Mouse (Mus musculus) forebrain, embryonic 12.5 days (tissue): Measurements from ENCODE around the gene Cars. TPM values are rescaled to one million over a fixed set of nuclear protein-coding genes. Genes with fewer than 3 reads are reported as not detected.

Experiments
- ATAC-seq: fragments of 200-750 bp; cut with Nextera tagmentation; 2 replicates; pipeline ENCODE4 v1.8.0; 2017; ENCODE audit warnings: moderate TSS enrichment; ENCODE audit not compliant: low FRiP score
- H3K27ac ChIP-seq: fragments of 300-500 bp; sonication (generic); 2 replicates; pipeline ENCODE4 v1.5.1; 2016; ENCODE audit warnings: mild to moderate bottlenecking
- H3K27me3 ChIP-seq: fragments of 300-500 bp; sonication (generic); 2 replicates; pipeline ENCODE4 v1.6.1; 2016; ENCODE audit warnings: mild to moderate bottlenecking
- H3K36me3 ChIP-seq: fragments of 300-500 bp; sonication (generic); replicated peaks from 2 replicates; pipeline ENCODE4 v1.6.1; 2016; ENCODE audit warnings: mild to moderate bottlenecking
- H3K4me1 ChIP-seq: fragments of 300-500 bp; sonication (generic); 2 replicates; pipeline ENCODE4 v1.6.1; 2016
- H3K4me2 ChIP-seq: fragments of 300-500 bp; sonication (generic); 2 replicates; pipeline ENCODE4 v1.6.1; 2016; ENCODE audit warnings: mild to moderate bottlenecking, moderate library complexity
- H3K4me3 ChIP-seq: fragments of 300-500 bp; sonication (generic); replicated peaks from 2 replicates; pipeline ENCODE4 v1.5.1; 2016; ENCODE audit warnings: mild to moderate bottlenecking
- H3K9ac ChIP-seq: fragments of 300-500 bp; sonication (generic); 2 replicates; pipeline ENCODE4 v1.6.1; 2016; ENCODE audit warnings: mild to moderate bottlenecking
- H3K9me3 ChIP-seq: fragments of 300-500 bp; sonication (generic); 2 replicates; pipeline ENCODE4 v1.6.1; 2016
- whole genome bisulfite sequencing: fragments of 180-500 bp; shearing (Covaris S2); methylation state at CpG from one replicate; pipeline ENCODE4 v1.1.7; 2016; 5-methylcytosine and 5-hydroxymethylcytosine counted together
- polyA plus RNA-seq: library from polyadenylated mRNA; unstranded; fragments of >200 nt; fragmentation: Nextera tagmentation; extraction: Ambion mirVana; gene quantifications from 2 replicates; pipeline ENCODE4 v1.2.1, GENCODE M21; 2016

The Cars gene
- polyA plus RNA-seq, 1 experiment from 2014 or later = 74.3 TPM

GRCm38 (mm10) chr7:143614404-143615135, 14.7 kb upstream of the Cars start:
- ATAC-seq = no peak
- Histone ChIP-seq H3K27ac (no peak overlapping the region), H3K9ac (no peak overlapping the region), H3K4me3 (no peak overlapping the region), H3K4me1 (no peaks in the 10 kb centered on the region), H3K9me3 (no peaks in the 10 kb centered on the region), H3K36me3 (no peaks in the 10 kb centered on the region), H3K27me3 (no peaks in the 10 kb centered on the region), H3K4me2 (no peak overlapping the region)
- 77% methylated on average over 9 of the region's 9 CpGs for WGBS

DNA sequence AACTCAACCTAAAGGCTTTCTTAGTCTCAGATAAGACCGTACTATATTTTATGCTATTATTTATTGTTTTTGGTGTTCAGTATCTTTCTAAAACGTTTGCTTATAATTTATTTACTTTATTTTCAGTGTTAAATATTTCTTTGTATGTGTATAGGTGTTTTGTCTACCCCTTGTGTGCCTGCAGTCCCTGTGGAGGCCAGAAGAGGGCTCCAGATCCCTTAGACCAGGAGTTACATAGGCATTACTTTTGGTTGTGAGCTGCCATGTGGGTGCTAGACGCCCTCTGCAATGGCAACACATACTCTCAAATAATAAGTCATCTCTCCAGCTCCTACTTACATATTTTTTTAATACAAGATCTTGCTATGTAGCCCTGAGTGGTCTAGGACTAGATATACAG, 12.3 kb upstream of the Cars start:
- no peak for ATAC-seq
- H3K4me1 ChIP-seq = no peaks in the 10 kb centered on the region
- H3K27ac ChIP-seq = no peak overlapping the region
- H3K9me3 ChIP-seq = no peaks in the 10 kb centered on the region
- no peak overlapping the region for H3K9ac ChIP-seq
- H3K36me3 ChIP-seq = no peaks in the 10 kb centered on the region
- 65% methylated on average over 3 of the region's 3 CpGs for WGBS
- H3K4me3 ChIP-seq = no peak overlapping the region
- H3K4me2 ChIP-seq = no peak overlapping the region
- no peaks in the 10 kb centered on the region for H3K27me3 ChIP-seq

- 93% methylated on average over 3 of the region's 3 CpGs for WGBS
- Histone ChIP-seq H3K4me3 (no peak overlapping the region), H3K4me1 (peaks cover 4% of the 10 kb centered on the region), H3K36me3 (no peaks in the 10 kb centered on the region), H3K9me3 (no peaks in the 10 kb centered on the region), H3K27me3 (no peaks in the 10 kb centered on the region), H3K9ac (no peak overlapping the region), H3K27ac (no peak overlapping the region), H3K4me2 (no peak overlapping the region)
- ATAC-seq = no peak
Measured at GRCm38 (mm10) chr7:143605321-143605720, 5.4 kb upstream of the Cars start.

GRCm38 (mm10) chr7:143604889-143605288, 5.0 kb upstream of the Cars start:
- no peak for ATAC-seq
- WGBS = 75% methylated on average over 2 of the region's 2 CpGs
- H3K36me3 ChIP-seq = no peaks in the 10 kb centered on the region
- H3K4me1 ChIP-seq = peaks cover 4% of the 10 kb centered on the region
- no peaks in the 10 kb centered on the region for H3K27me3 ChIP-seq
- no peak overlapping the region for H3K4me2 ChIP-seq
- no peaks in the 10 kb centered on the region for H3K9me3 ChIP-seq
- H3K9ac ChIP-seq = no peak overlapping the region
- no peak overlapping the region for H3K27ac ChIP-seq
- no peak overlapping the region for H3K4me3 ChIP-seq

GRCm38 (mm10) chr7:143601705-143602104, 1.8 kb upstream of the Cars start:
- no peak overlapping the region for H3K4me2 ChIP-seq
- no peaks in the 10 kb centered on the region for H3K36me3 ChIP-seq
- 76% methylated on average over 2 of the region's 2 CpGs for WGBS
- no peak overlapping the region for H3K9ac ChIP-seq
- no peaks in the 10 kb centered on the region for H3K9me3 ChIP-seq
- ATAC-seq = no peak
- H3K27me3 ChIP-seq = no peaks in the 10 kb centered on the region
- H3K27ac ChIP-seq = no peak overlapping the region
- H3K4me3 ChIP-seq = no peak overlapping the region
- H3K4me1 ChIP-seq = peaks cover 16% of the 10 kb centered on the region

DNA sequence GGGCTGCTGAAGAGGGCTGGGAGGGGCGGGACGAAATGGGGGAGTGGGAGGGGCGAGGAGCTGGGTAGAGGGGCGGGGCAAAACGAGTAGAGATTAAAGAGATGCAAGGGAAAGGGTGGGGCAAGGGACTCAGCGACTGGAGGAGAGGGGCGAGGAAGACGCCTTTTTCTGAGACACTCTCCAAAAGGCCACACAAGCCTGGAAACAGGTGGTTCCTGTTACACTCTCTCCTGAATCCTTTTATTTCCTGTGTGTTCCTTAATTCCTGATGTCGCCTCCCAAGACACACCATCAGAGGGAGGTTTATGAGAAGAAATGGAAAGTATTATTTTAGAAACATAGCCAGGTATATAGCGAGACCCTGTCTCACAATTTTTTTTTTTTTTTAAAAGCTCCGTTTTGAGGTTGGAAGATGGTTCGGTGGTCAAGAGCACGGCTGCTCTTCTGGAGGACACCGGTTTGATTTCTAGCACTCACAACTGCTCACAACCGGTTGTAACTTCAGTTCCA, 396 bp upstream of the Cars start:
- Histone ChIP-seq H3K4me2 (peak overlapping the region; percentile 97), H3K4me1 (peaks cover 21% of the 10 kb centered on the region), H3K27ac (0 out of 2 replicates have a peak overlapping the region, but pooled peaks have one; percentile 43), H3K9ac (peak overlapping the region; percentile 92), H3K27me3 (no peaks in the 10 kb centered on the region), H3K4me3 (peak overlapping the region; percentile 88), H3K9me3 (no peaks in the 10 kb centered on the region), H3K36me3 (no peaks in the 10 kb centered on the region; the same call in 1 of the 2 replicates)
- no peak for ATAC-seq
- WGBS = 7% methylated on average over 15 of the region's 15 CpGs

GRCm38 (mm10) chr7:143594865-143595264, 5.0 kb downstream of the Cars start:
- no peak overlapping the region for H3K9ac ChIP-seq
- WGBS = 62% methylated on average over 5 of the region's 5 CpGs
- H3K27ac ChIP-seq = peak overlapping the region; percentile 6; the same call in 1 of the 2 replicates
- H3K36me3 ChIP-seq = peaks cover 28% of the 10 kb centered on the region
- H3K27me3 ChIP-seq = no peaks in the 10 kb centered on the region
- H3K9me3 ChIP-seq = no peaks in the 10 kb centered on the region
- no peak for ATAC-seq
- H3K4me2 ChIP-seq = no peak overlapping the region
- H3K4me1 ChIP-seq = peaks cover 23% of the 10 kb centered on the region
- no peak overlapping the region for H3K4me3 ChIP-seq

DNA sequence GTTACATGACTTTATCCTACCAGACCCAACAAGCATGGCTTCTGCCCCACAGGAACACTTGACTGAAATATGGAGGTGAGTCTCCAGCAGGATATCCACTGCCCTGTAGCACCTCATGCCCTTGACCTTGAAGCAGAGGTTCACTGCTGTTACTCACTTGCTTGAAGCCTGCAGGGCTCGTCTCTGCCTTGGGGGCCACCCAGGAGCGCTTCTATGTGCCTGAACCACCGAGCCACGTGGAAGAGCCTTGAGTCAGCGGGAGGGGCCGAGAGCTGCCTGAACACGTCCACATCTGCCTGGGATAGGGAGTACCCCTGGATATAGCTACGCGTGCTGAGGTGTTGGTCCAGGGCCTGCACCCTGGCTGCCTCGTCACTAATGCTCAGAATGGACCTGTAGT, 7.6 kb downstream of the Cars start:
- Histone ChIP-seq H3K9ac (no peak overlapping the region), H3K4me2 (no peak overlapping the region), H3K36me3 (peaks cover 50% of the 10 kb centered on the region), H3K4me1 (peaks cover 11% of the 10 kb centered on the region; the same call in 1 of the 2 replicates), H3K27ac (no peak overlapping the region), H3K9me3 (no peaks in the 10 kb centered on the region), H3K4me3 (no peak overlapping the region), H3K27me3 (no peaks in the 10 kb centered on the region)
- 89% methylated on average over 10 of the region's 10 CpGs for WGBS
- no peak for ATAC-seq

DNA sequence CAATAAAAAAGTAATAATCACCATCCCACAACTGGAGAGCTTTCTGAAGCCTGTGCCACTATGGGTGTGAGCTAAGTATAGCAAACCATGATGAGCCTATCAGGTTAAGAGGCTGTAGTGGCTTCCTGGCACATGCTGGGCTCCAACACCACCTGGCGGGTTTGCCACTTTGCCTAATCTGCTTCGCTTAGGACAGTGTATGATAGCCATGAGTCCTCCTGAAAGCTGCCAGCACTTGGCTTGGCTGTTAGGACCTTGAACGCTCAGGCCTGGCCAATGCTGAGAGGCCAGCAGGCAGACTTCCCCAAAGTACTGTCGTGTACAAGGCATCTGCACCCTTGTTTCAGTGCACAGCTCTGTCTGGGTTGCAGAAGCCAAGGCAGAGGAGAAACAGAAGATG, 11.9 kb downstream of the Cars start:
- Histone ChIP-seq H3K4me1 (no peaks in the 10 kb centered on the region), H3K9ac (no peak overlapping the region), H3K36me3 (peaks cover 88% of the 10 kb centered on the region), H3K27me3 (no peaks in the 10 kb centered on the region), H3K4me3 (no peak overlapping the region), H3K27ac (no peak overlapping the region), H3K4me2 (no peak overlapping the region), H3K9me3 (no peaks in the 10 kb centered on the region)
- no peak for ATAC-seq
- whole genome bisulfite sequencing = 93% methylated on average over 4 of the region's 4 CpGs

DNA sequence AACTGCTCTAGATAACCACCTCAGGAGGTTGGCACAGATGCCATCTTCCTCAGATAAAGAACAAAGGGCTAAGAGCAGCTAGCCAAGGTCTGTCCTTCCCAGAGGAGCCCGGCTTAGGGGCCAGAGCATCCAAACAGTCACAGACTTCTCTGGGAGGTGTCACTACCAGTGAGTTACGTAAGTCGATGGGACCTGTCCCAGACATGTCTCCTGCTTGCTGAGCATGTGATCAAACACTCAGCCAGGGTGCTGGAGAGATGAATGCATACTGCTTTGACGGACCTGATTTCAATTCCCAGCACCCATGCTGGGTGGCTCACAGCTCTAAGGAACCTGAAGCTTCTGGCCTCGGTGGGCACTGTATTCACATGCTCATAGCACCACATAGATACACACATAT, 12.3 kb downstream of the Cars start:
- 95% methylated on average over 5 of the region's 5 CpGs for WGBS

DNA sequence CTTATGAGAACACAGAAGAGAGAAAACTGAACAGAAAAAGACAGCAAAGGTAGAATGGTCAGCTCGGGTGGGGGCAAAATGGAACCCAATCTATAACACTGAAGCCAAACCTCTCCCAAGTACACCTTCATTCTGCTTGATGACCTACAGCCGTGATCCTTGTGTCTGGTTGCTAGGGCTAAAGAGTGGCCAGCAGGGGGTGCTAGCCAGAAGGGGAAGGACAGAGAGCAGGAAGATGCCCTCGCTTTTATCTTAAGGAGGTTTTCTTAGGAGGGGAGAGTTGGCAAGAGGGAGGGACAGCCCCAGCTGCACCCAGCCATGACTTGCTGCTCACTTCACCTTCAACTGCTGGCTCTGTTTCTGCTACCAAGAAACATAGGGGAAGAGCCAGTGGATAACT, 15.9 kb downstream of the Cars start:
- Histone ChIP-seq H3K36me3 (peaks cover 81% of the 10 kb centered on the region), H3K27me3 (no peaks in the 10 kb centered on the region), H3K4me1 (no peaks in the 10 kb centered on the region), H3K9ac (no peak overlapping the region), H3K27ac (no peak overlapping the region), H3K9me3 (no peaks in the 10 kb centered on the region), H3K4me2 (no peak overlapping the region), H3K4me3 (no peak overlapping the region)
- WGBS = 39% methylated on average over 3 of the region's 3 CpGs
- ATAC-seq = no peak

More for the DNA sequence above, 12.3 kb downstream of the Cars start:
- no peaks in the 10 kb centered on the region for H3K27me3 ChIP-seq
- no peak overlapping the region for H3K27ac ChIP-seq
- ATAC-seq = no peak
- H3K9ac ChIP-seq = no peak overlapping the region
- H3K4me1 ChIP-seq = no peaks in the 10 kb centered on the region
- H3K4me3 ChIP-seq = no peak overlapping the region
- H3K4me2 ChIP-seq = no peak overlapping the region
- H3K9me3 ChIP-seq = no peaks in the 10 kb centered on the region
- H3K36me3 ChIP-seq = peaks cover 92% of the 10 kb centered on the region

DNA sequence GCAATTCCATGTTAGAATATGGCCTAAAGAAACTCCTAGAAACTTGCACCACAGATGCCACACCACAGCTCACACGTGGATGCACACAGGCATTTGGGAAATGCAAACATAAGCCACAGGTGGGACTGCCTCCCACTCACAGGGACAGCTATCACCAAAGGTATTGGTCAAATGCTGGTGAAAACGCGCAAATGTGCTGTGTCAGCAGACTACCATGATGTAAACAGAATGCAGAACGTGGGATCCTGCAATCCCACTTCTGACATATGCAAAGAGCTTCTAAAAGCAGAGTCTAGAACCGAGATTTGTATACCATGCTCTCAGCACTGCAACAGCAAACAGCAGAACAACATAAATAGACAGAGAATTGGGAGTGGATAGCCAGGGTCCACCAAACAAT, 16.9 kb downstream of the Cars start:
- no peaks in the 10 kb centered on the region for H3K27me3 ChIP-seq
- H3K9me3 ChIP-seq = no peaks in the 10 kb centered on the region
- no peaks in the 10 kb centered on the region for H3K4me1 ChIP-seq
- 93% methylated on average over 5 of the region's 5 CpGs for WGBS
- no peak for ATAC-seq
- H3K4me2 ChIP-seq = no peak overlapping the region
- H3K4me3 ChIP-seq = no peak overlapping the region
- H3K36me3 ChIP-seq = peaks cover 82% of the 10 kb centered on the region
- no peak overlapping the region for H3K9ac ChIP-seq
- H3K27ac ChIP-seq = no peak overlapping the region

DNA sequence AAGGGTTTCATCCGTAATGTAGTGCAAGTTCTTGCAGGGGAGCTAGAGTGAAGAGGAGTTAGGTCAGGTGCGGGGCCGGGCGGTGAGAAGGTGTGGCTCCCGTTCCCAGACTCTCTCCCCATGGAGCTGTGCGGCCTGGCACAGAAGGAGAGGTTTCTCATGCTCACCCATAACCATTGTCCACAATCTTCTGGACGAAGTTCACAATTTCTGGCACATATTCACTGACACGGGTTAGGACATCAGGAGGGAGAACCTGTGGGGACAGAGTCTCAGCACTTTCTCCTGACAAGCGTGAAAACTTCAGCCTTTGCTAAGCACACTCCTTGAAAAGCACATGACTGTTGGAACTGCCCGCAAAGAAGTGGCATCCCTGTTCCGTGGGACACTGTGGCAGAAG, 24.1 kb downstream of the Cars start:
- Histone ChIP-seq H3K4me1 (no peaks in the 10 kb centered on the region), H3K27ac (no peak overlapping the region), H3K36me3 (peaks cover 90% of the 10 kb centered on the region), H3K9me3 (no peaks in the 10 kb centered on the region), H3K4me2 (no peak overlapping the region), H3K9ac (no peak overlapping the region), H3K4me3 (no peak overlapping the region), H3K27me3 (no peaks in the 10 kb centered on the region)
- 92% methylated on average over 11 of the region's 11 CpGs for WGBS
- ATAC-seq = no peak
